Mouse (Mus musculus): ENCODE data around the gene Gm44965. TPM values are rescaled to one million over a fixed set of nuclear protein-coding genes. Genes with fewer than 3 reads are reported as not detected.

The Gm44965 gene
- polyA plus RNA-seq, 1 experiment from 2014 or later = not detected

- Histone ChIP-seq H3K4me2 (ENCODE audit: low read depth, low read length) (no peak overlapping the region), H3K4me1 (ENCODE audit: control insufficient read depth, insufficient read depth, low read length) (no peaks in the 10 kb centered on the region), H3K36me3 (ENCODE audit: control insufficient read depth, insufficient read depth, low read length) (no peaks in the 10 kb centered on the region), H3K9ac (replicated peaks; ENCODE audit: low read depth, low read length) (no peak overlapping the region), H3K9me3 (ENCODE audit: control insufficient read depth, low read length) (no peaks in the 10 kb centered on the region), H3K27ac (ENCODE audit: low read depth, low read length) (no peak overlapping the region), H3K4me3 (ENCODE audit: low read depth, low read length) (no peak overlapping the region), H3K27me3 (ENCODE audit: control insufficient read depth, insufficient read depth, low read length) (no peaks in the 10 kb centered on the region)
- ATAC-seq (ENCODE audit: low read depth) = no peak
- WGBS = 75% methylated on average over 10 of the region's 10 CpGs
Measured at GRCm38 (mm10) chr6:48573280-48573679, 20.5 kb upstream of the Gm44965 start.

- no peak overlapping the region for H3K4me2 ChIP-seq (ENCODE audit: low read depth, low read length)
- H3K36me3 ChIP-seq (ENCODE audit: control insufficient read depth, insufficient read depth, low read length) = no peaks in the 10 kb centered on the region
- H3K9me3 ChIP-seq (ENCODE audit: control insufficient read depth, low read length) = no peaks in the 10 kb centered on the region
- WGBS = 81% methylated on average over 3 of the region's 3 CpGs
- no peaks in the 10 kb centered on the region for H3K4me1 ChIP-seq (ENCODE audit: control insufficient read depth, insufficient read depth, low read length)
- no peaks in the 10 kb centered on the region for H3K27me3 ChIP-seq (ENCODE audit: control insufficient read depth, insufficient read depth, low read length)
- ATAC-seq (ENCODE audit: low read depth) = no peak
- H3K9ac ChIP-seq (replicated peaks; ENCODE audit: low read depth, low read length) = no peak overlapping the region
- no peak overlapping the region for H3K27ac ChIP-seq (ENCODE audit: low read depth, low read length)
- no peak overlapping the region for H3K4me3 ChIP-seq (ENCODE audit: low read depth, low read length)
Measured at GRCm38 (mm10) chr6:48573981-48574380, 19.8 kb upstream of the Gm44965 start.

- no peaks in the 10 kb centered on the region for H3K27me3 ChIP-seq (ENCODE audit: control insufficient read depth, insufficient read depth, low read length)
- no peaks in the 10 kb centered on the region for H3K36me3 ChIP-seq (ENCODE audit: control insufficient read depth, insufficient read depth, low read length)
- H3K27ac ChIP-seq (ENCODE audit: low read depth, low read length) = no peak overlapping the region
- no peaks in the 10 kb centered on the region for H3K9me3 ChIP-seq (ENCODE audit: control insufficient read depth, low read length)
- no peak overlapping the region for H3K9ac ChIP-seq (replicated peaks; ENCODE audit: low read depth, low read length)
- ATAC-seq (ENCODE audit: low read depth) = no peak
- H3K4me3 ChIP-seq (ENCODE audit: low read depth, low read length) = no peak overlapping the region
- WGBS = 68% methylated on average over 5 of the region's 5 CpGs
- no peaks in the 10 kb centered on the region for H3K4me1 ChIP-seq (ENCODE audit: control insufficient read depth, insufficient read depth, low read length)
- H3K4me2 ChIP-seq (ENCODE audit: low read depth, low read length) = no peak overlapping the region
Measured at GRCm38 (mm10) chr6:48578736-48579135, 15.0 kb upstream of the Gm44965 start.

- 55% methylated on average over 5 of the region's 5 CpGs for WGBS
- no peak overlapping the region for H3K27ac ChIP-seq (ENCODE audit: low read depth, low read length)
- no peak overlapping the region for H3K4me2 ChIP-seq (ENCODE audit: low read depth, low read length)
- no peak overlapping the region for H3K9ac ChIP-seq (replicated peaks; ENCODE audit: low read depth, low read length)
- no peak overlapping the region for H3K4me3 ChIP-seq (ENCODE audit: low read depth, low read length)
- no peaks in the 10 kb centered on the region for H3K9me3 ChIP-seq (ENCODE audit: control insufficient read depth, low read length)
- H3K36me3 ChIP-seq (ENCODE audit: control insufficient read depth, insufficient read depth, low read length) = no peaks in the 10 kb centered on the region
- no peak for ATAC-seq (ENCODE audit: low read depth)
- H3K27me3 ChIP-seq (ENCODE audit: control insufficient read depth, insufficient read depth, low read length) = no peaks in the 10 kb centered on the region
- no peaks in the 10 kb centered on the region for H3K4me1 ChIP-seq (ENCODE audit: control insufficient read depth, insufficient read depth, low read length)
Measured at GRCm38 (mm10) chr6:48579215-48579648, 14.5 kb upstream of the Gm44965 start.

- H3K27me3 ChIP-seq (ENCODE audit: control insufficient read depth, insufficient read depth, low read length) = no peaks in the 10 kb centered on the region
- no peaks in the 10 kb centered on the region for H3K9me3 ChIP-seq (ENCODE audit: control insufficient read depth, low read length)
- H3K4me1 ChIP-seq (ENCODE audit: control insufficient read depth, insufficient read depth, low read length) = no peaks in the 10 kb centered on the region
- H3K27ac ChIP-seq (ENCODE audit: low read depth, low read length) = no peak overlapping the region
- 50% methylated on average over 3 of the region's 3 CpGs for WGBS
- H3K4me3 ChIP-seq (ENCODE audit: low read depth, low read length) = no peak overlapping the region
- no peaks in the 10 kb centered on the region for H3K36me3 ChIP-seq (ENCODE audit: control insufficient read depth, insufficient read depth, low read length)
- H3K9ac ChIP-seq (replicated peaks; ENCODE audit: low read depth, low read length) = no peak overlapping the region
- no peak overlapping the region for H3K4me2 ChIP-seq (ENCODE audit: low read depth, low read length)
- no peak for ATAC-seq (ENCODE audit: low read depth)
Measured at GRCm38 (mm10) chr6:48581257-48581656, 12.5 kb upstream of the Gm44965 start.

- H3K4me1 ChIP-seq (ENCODE audit: control insufficient read depth, insufficient read depth, low read length) = no peaks in the 10 kb centered on the region
- H3K36me3 ChIP-seq (ENCODE audit: control insufficient read depth, insufficient read depth, low read length) = no peaks in the 10 kb centered on the region
- no peak overlapping the region for H3K4me2 ChIP-seq (ENCODE audit: low read depth, low read length)
- H3K9me3 ChIP-seq (ENCODE audit: control insufficient read depth, low read length) = no peaks in the 10 kb centered on the region
- 66% methylated on average over 3 of the region's 3 CpGs for WGBS
- H3K27ac ChIP-seq (ENCODE audit: low read depth, low read length) = no peak overlapping the region
- H3K4me3 ChIP-seq (ENCODE audit: low read depth, low read length) = no peak overlapping the region
- H3K27me3 ChIP-seq (ENCODE audit: control insufficient read depth, insufficient read depth, low read length) = no peaks in the 10 kb centered on the region
- peak; percentile 44 for ATAC-seq (ENCODE audit: low read depth)
- no peak overlapping the region for H3K9ac ChIP-seq (replicated peaks; ENCODE audit: low read depth, low read length)
Measured at GRCm38 (mm10) chr6:48582037-48582436, 11.7 kb upstream of the Gm44965 start.

- Histone ChIP-seq H3K4me1 (ENCODE audit: control insufficient read depth, insufficient read depth, low read length) (peaks cover 7% of the 10 kb centered on the region; the same call in 1 of the 2 replicates), H3K9me3 (ENCODE audit: control insufficient read depth, low read length) (no peaks in the 10 kb centered on the region), H3K27me3 (ENCODE audit: control insufficient read depth, insufficient read depth, low read length) (no peaks in the 10 kb centered on the region), H3K4me3 (ENCODE audit: low read depth, low read length) (no peak within 1 kb of the TSS), H3K9ac (replicated peaks; ENCODE audit: low read depth, low read length) (no peak within 1 kb of the TSS), H3K27ac (ENCODE audit: low read depth, low read length) (no peak within 1 kb of the TSS), H3K4me2 (ENCODE audit: low read depth, low read length) (no peak within 1 kb of the TSS), H3K36me3 (ENCODE audit: control insufficient read depth, insufficient read depth, low read length) (no peaks in the 10 kb centered on the region)
- WGBS = 68% methylated on average over 6 of the region's 6 CpGs
- no peak for ATAC-seq (ENCODE audit: low read depth)
Measured at GRCm38 (mm10) chr6:48589194-48589750, 4.5 kb upstream of the Gm44965 start, which contains the start of gene Gm45021. Gene Gm45021 (plus strand): TSS chr6:48589610.

- peaks cover 2% of the 10 kb centered on the region; the same call in 1 of the 2 replicates for H3K9me3 ChIP-seq (ENCODE audit: control insufficient read depth, low read length)
- peaks cover 16% of the 10 kb centered on the region for H3K4me1 ChIP-seq (ENCODE audit: control insufficient read depth, insufficient read depth, low read length)
- no peak for ATAC-seq (ENCODE audit: low read depth)
- H3K4me3 ChIP-seq (ENCODE audit: low read depth, low read length) = no peak overlapping the region
- 38% methylated on average over 3 of the region's 3 CpGs for WGBS
- H3K36me3 ChIP-seq (ENCODE audit: control insufficient read depth, insufficient read depth, low read length) = peaks cover 3% of the 10 kb centered on the region
- H3K27me3 ChIP-seq (ENCODE audit: control insufficient read depth, insufficient read depth, low read length) = no peaks in the 10 kb centered on the region
- no peak overlapping the region for H3K27ac ChIP-seq (ENCODE audit: low read depth, low read length)
- no peak overlapping the region for H3K4me2 ChIP-seq (ENCODE audit: low read depth, low read length)
- no peak overlapping the region for H3K9ac ChIP-seq (replicated peaks; ENCODE audit: low read depth, low read length)
Measured at GRCm38 (mm10) chr6:48591221-48591845, 2.4 kb upstream of the Gm44965 start.

GRCm38 (mm10) chr6:48591871-48592270 is 1.9 kb upstream of the Gm44965 start:
- peaks cover 8% of the 10 kb centered on the region for H3K36me3 ChIP-seq (ENCODE audit: control insufficient read depth, insufficient read depth, low read length)
- H3K27ac ChIP-seq (ENCODE audit: low read depth, low read length) = no peak overlapping the region
- no peak for ATAC-seq (ENCODE audit: low read depth)
- H3K4me3 ChIP-seq (ENCODE audit: low read depth, low read length) = no peak overlapping the region
- H3K4me1 ChIP-seq (ENCODE audit: control insufficient read depth, insufficient read depth, low read length) = peaks cover 16% of the 10 kb centered on the region
- 86% methylated on average over 6 of the region's 6 CpGs for WGBS
- H3K9me3 ChIP-seq (ENCODE audit: control insufficient read depth, low read length) = peaks cover 8% of the 10 kb centered on the region
- no peaks in the 10 kb centered on the region for H3K27me3 ChIP-seq (ENCODE audit: control insufficient read depth, insufficient read depth, low read length)
- no peak overlapping the region for H3K9ac ChIP-seq (replicated peaks; ENCODE audit: low read depth, low read length)
- no peak overlapping the region for H3K4me2 ChIP-seq (ENCODE audit: low read depth, low read length)

Measured in neural tube, embryonic 14.5 days (tissue).